Mouse (Mus musculus) embryonic facial prominence, embryonic 12.5 days (tissue): Measurements from ENCODE around the gene Rfx2. TPM values are rescaled to one million over a fixed set of nuclear protein-coding genes. Genes with fewer than 3 reads are reported as not detected.

Source experiments
- ATAC-seq: fragments of 200-750 bp; cut with Nextera tagmentation; 2 replicates; pipeline ENCODE4 v1.8.0; 2017; ENCODE audit not compliant: insufficient number of reproducible peaks, insufficient read depth, low FRiP score, low TSS enrichment
- H3K27ac ChIP-seq: fragments of 300-500 bp; sonication (generic); 2 replicates; pipeline ENCODE4 v1.5.1; 2016; ENCODE audit warnings: mild to moderate bottlenecking
- H3K27me3 ChIP-seq: fragments of 300-500 bp; sonication (generic); 2 replicates; pipeline ENCODE4 v1.6.1; 2016; ENCODE audit warnings: mild to moderate bottlenecking, moderate library complexity
- H3K36me3 ChIP-seq: fragments of 300-500 bp; sonication (generic); 2 replicates; pipeline ENCODE4 v1.6.1; 2016; ENCODE audit warnings: mild to moderate bottlenecking
- H3K4me1 ChIP-seq: fragments of 300-500 bp; sonication (generic); 2 replicates; pipeline ENCODE4 v1.6.1; 2016
- H3K4me2 ChIP-seq: fragments of 300-500 bp; sonication (generic); replicated peaks from 2 replicates; pipeline ENCODE4 v1.6.1; 2016; ENCODE audit warnings: mild to moderate bottlenecking, moderate library complexity
- H3K4me3 ChIP-seq: fragments of 300-500 bp; sonication (generic); 2 replicates; pipeline ENCODE4 v1.5.1; 2016; ENCODE audit warnings: mild to moderate bottlenecking
- H3K9ac ChIP-seq: fragments of 300-500 bp; sonication (generic); 2 replicates; pipeline ENCODE4 v1.6.1; 2016; ENCODE audit warnings: mild to moderate bottlenecking, moderate library complexity
- H3K9me3 ChIP-seq: fragments of 300-500 bp; sonication (generic); 2 replicates; pipeline ENCODE4 v1.6.1; 2016; ENCODE audit warnings: mild to moderate bottlenecking, moderate library complexity
- WGBS: fragments of 180-500 bp; shearing (Covaris S2); methylation state at CpG from one replicate; pipeline ENCODE4 v1.1.7; 2016; 5-methylcytosine and 5-hydroxymethylcytosine counted together
- polyA plus RNA-seq: library from polyadenylated mRNA; unstranded; fragments of >200 nt; fragmentation: Nextera tagmentation; extraction: Ambion mirVana; gene quantifications from 2 replicates; pipeline ENCODE4 v1.2.1, GENCODE M21; 2016

Rfx2 gene
- polyA plus RNA-seq, 1 experiment from 2014 or later: 5.5 TPM

DNA sequence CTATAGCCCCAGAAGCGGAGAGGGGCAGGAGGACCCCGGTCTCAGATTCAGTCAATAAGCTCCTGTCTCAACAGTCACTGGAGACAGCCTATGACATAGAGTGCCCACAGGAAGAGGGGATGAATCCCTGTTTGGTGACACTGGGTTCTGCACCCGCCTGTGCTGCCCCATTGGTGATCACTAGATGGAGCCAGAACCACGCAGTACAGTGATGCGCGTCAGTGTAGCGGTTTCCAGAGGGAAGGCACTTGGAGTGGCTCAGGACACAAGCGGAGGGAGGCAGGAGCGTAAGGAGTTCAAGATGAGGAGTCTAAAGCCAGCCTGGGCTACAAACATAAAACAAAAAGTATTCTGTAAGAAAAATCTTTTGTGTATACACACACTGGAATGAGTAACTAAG is 22.3 kb downstream of the Rfx2 start:
- no peak overlapping the region for H3K4me3 ChIP-seq
- peaks cover 13% of the 10 kb centered on the region for H3K4me1 ChIP-seq
- no peak overlapping the region for H3K9ac ChIP-seq
- ATAC-seq: peak; percentile 68
- no peaks in the 10 kb centered on the region for H3K36me3 ChIP-seq
- no peak overlapping the region for H3K4me2 ChIP-seq
- H3K27me3 ChIP-seq: 0 out of 2 replicates have a peak, but pooled peaks cover 4% of the 10 kb centered on the region
- no peak overlapping the region for H3K27ac ChIP-seq
- 10% methylated on average over 9 of the region's 9 CpGs for WGBS
- no peaks in the 10 kb centered on the region for H3K9me3 ChIP-seq

GRCm38 (mm10) chr17:56805784-56806183 is 25.0 kb downstream of the Rfx2 start:
- Histone ChIP-seq H3K4me3 (no peak overlapping the region), H3K4me2 (no peak overlapping the region), H3K4me1 (peaks cover 12% of the 10 kb centered on the region), H3K36me3 (peaks cover 4% of the 10 kb centered on the region; the same call in 1 of the 2 replicates), H3K27ac (no peak overlapping the region), H3K9me3 (no peaks in the 10 kb centered on the region), H3K9ac (no peak overlapping the region), H3K27me3 (0 out of 2 replicates have a peak, but pooled peaks cover 4% of the 10 kb centered on the region)
- ATAC-seq: no peak
- WGBS: 89% methylated on average over 1 of the region's 1 CpGs

- Histone ChIP-seq H3K36me3 (peaks cover 4% of the 10 kb centered on the region; the same call in 1 of the 2 replicates), H3K4me3 (no peak overlapping the region), H3K9ac (no peak overlapping the region), H3K4me2 (no peak overlapping the region), H3K27ac (no peak overlapping the region), H3K4me1 (peaks cover 4% of the 10 kb centered on the region; the same call in 1 of the 2 replicates), H3K9me3 (no peaks in the 10 kb centered on the region), H3K27me3 (0 out of 2 replicates have a peak, but pooled peaks cover 4% of the 10 kb centered on the region)
- WGBS: 82% methylated on average over 5 of the region's 5 CpGs
- ATAC-seq: no peak
These were observed 25.9 kb downstream of the Rfx2 start for GRCm38 (mm10) chr17:56804952-56805351.

DNA sequence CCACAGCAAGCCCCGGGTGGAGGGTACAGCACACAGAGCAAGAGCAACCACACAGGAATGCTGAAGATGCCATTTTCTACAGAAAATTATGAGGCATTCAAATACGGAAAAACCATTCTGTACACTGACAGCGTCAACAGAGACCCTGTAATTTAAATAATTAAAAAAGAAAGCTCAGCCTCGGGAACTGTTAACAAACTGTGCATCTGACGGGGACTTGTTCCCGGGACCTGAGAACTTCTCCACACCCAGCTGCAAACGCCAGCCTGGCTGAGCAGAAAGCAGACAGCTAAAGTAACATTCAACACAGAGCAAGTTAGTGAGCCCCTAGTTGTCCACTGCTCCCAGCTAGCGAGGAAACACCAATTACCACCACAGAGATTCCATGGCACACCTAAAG is 28.7 kb downstream of the Rfx2 start:
- H3K9me3 ChIP-seq: no peaks in the 10 kb centered on the region
- no peak overlapping the region for H3K4me2 ChIP-seq
- H3K4me1 ChIP-seq: no peaks in the 10 kb centered on the region
- H3K27ac ChIP-seq: no peak overlapping the region
- no peaks in the 10 kb centered on the region for H3K27me3 ChIP-seq
- H3K36me3 ChIP-seq: peaks cover 4% of the 10 kb centered on the region; the same call in 1 of the 2 replicates
- WGBS: 72% methylated on average over 8 of the region's 8 CpGs
- H3K4me3 ChIP-seq: no peak overlapping the region
- no peak for ATAC-seq
- H3K9ac ChIP-seq: no peak overlapping the region

DNA sequence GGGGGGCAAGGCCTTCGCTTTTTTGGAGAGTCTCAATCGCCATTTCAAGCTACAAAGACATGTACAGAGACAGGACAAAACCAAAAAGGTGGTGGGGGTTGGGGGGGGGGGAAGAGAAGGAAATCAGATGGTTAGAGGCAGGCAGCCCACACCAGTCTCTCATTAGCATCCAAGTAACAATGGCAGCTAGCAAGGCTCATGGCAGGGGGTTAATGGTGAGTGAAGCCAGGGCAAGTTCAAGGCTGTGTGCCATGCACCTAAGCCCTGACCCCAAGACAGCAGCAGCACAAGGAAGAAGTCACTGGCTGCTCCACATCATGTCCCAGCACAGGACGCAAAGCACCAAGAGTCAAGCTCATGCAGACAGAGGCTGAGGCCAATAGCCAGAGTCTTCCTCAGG is 31.5 kb downstream of the Rfx2 start:
- Histone ChIP-seq H3K36me3 (peaks cover 4% of the 10 kb centered on the region; the same call in 1 of the 2 replicates), H3K9me3 (no peaks in the 10 kb centered on the region), H3K4me1 (no peaks in the 10 kb centered on the region), H3K27ac (no peak overlapping the region), H3K4me3 (no peak overlapping the region), H3K4me2 (no peak overlapping the region), H3K27me3 (no peaks in the 10 kb centered on the region), H3K9ac (no peak overlapping the region)
- 83% methylated on average over 3 of the region's 3 CpGs for WGBS
- no peak for ATAC-seq

GRCm38 (mm10) chr17:56793614-56794319 is 37.0 kb downstream of the Rfx2 start:
- ATAC-seq: no peak
- Histone ChIP-seq H3K36me3 (no peaks in the 10 kb centered on the region), H3K27me3 (no peaks in the 10 kb centered on the region), H3K4me1 (no peaks in the 10 kb centered on the region), H3K4me2 (no peak overlapping the region), H3K9me3 (no peaks in the 10 kb centered on the region), H3K27ac (no peak overlapping the region), H3K9ac (no peak overlapping the region), H3K4me3 (no peak overlapping the region)
- 63% methylated on average over 6 of the region's 6 CpGs for WGBS

- no peaks in the 10 kb centered on the region for H3K4me1 ChIP-seq
- no peak overlapping the region for H3K4me2 ChIP-seq
- H3K4me3 ChIP-seq: no peak overlapping the region
- no peaks in the 10 kb centered on the region for H3K27me3 ChIP-seq
- H3K9me3 ChIP-seq: no peaks in the 10 kb centered on the region
- H3K36me3 ChIP-seq: no peaks in the 10 kb centered on the region
- no peak overlapping the region for H3K9ac ChIP-seq
- no peak overlapping the region for H3K27ac ChIP-seq
- 81% methylated on average over 3 of the region's 3 CpGs for WGBS
- ATAC-seq: no peak
These were observed 38.2 kb downstream of the Rfx2 start for GRCm38 (mm10) chr17:56792588-56792987.

DNA sequence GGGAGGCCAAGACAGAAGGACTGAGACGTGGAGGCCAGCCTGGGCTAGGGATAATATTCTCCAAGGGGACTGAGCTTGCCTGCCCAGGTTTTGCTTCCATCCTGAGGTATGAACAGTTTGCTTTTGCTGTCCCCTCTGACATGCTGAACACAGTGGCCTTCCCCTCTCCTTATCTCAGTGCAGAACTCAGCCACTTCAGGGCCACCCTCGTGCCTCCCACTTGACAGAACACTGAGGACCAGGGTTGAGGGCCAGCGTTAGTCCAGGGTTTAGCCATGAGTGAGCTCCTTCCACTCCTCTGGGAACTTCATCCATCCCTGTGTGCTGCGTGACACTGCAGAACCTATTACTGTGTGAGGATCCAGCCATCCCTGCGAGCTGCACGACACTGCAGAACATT is 41.5 kb downstream of the Rfx2 start:
- Histone ChIP-seq H3K4me2 (no peak overlapping the region), H3K36me3 (no peaks in the 10 kb centered on the region), H3K9ac (no peak overlapping the region), H3K4me1 (no peaks in the 10 kb centered on the region), H3K27ac (no peak overlapping the region), H3K27me3 (no peaks in the 10 kb centered on the region), H3K4me3 (no peak overlapping the region), H3K9me3 (no peaks in the 10 kb centered on the region)
- ATAC-seq: no peak
- WGBS: 83% methylated on average over 6 of the region's 6 CpGs

DNA sequence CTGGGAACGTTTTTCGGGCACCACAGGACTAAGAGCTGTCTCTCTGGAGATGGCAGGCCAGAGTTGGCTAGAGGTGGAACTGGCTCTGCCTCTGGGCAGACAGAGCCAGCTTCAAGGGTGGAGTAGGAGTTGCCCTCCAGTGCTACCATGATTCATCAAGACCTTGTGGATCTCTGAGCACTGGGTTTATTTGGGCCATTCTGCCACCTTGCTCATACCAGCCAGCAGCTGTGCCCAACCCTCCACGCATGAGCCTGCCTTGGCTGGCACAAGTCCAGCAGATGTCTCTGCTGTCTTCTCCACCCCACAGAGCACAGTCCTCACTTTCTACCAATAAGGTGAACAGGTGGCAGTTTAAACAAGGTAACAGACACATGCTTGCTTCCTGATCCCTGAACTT is 41.9 kb downstream of the Rfx2 start:
- WGBS: 76% methylated on average over 3 of the region's 3 CpGs
- Histone ChIP-seq H3K4me1 (no peaks in the 10 kb centered on the region), H3K4me2 (no peak overlapping the region), H3K27ac (no peak overlapping the region), H3K4me3 (no peak overlapping the region), H3K9me3 (no peaks in the 10 kb centered on the region), H3K27me3 (no peaks in the 10 kb centered on the region), H3K9ac (no peak overlapping the region), H3K36me3 (no peaks in the 10 kb centered on the region)
- ATAC-seq: no peak

DNA sequence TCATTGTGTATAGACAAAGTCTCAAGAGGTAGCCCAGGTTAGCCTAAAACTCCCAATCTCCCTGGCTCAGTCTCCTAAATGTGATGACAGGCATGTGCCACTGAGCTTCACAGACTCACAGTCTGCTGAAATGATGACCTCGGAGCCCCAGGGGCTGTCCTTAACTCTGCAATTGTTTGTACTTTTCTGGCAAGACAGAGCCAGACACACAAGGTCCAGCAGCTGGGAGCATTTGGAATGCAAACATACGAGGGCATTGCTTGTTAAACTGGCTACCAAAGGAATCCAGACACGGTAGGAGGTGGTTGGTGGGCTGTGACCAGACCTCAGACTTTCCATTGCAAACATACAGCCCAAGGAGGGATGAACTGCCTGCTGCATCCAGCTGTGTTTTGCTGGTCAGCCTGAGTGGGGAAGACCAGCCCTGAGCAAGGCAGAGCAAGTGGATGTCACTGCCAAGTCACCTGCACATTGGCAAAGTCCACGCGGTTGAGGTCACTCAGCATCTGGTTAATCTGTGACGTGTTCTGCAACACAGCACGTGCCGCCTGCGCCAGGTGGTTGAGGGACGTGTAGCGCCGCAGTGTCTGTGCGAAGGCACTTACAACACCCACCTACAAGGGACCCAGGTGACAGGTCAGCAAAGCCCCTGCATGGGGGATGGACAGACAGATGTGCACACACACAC is 50.4 kb downstream of the Rfx2 start:
- H3K27ac ChIP-seq: no peak overlapping the region
- WGBS: 82% methylated on average over 13 of the region's 13 CpGs
- H3K36me3 ChIP-seq: peaks cover 9% of the 10 kb centered on the region
- no peaks in the 10 kb centered on the region for H3K9me3 ChIP-seq
- no peaks in the 10 kb centered on the region for H3K27me3 ChIP-seq
- H3K4me1 ChIP-seq: no peaks in the 10 kb centered on the region
- H3K4me3 ChIP-seq: no peak overlapping the region
- peak overlapping the region; percentile 13; the same call in 1 of the 2 replicates for H3K9ac ChIP-seq
- no peak overlapping the region for H3K4me2 ChIP-seq
- ATAC-seq: no peak

DNA sequence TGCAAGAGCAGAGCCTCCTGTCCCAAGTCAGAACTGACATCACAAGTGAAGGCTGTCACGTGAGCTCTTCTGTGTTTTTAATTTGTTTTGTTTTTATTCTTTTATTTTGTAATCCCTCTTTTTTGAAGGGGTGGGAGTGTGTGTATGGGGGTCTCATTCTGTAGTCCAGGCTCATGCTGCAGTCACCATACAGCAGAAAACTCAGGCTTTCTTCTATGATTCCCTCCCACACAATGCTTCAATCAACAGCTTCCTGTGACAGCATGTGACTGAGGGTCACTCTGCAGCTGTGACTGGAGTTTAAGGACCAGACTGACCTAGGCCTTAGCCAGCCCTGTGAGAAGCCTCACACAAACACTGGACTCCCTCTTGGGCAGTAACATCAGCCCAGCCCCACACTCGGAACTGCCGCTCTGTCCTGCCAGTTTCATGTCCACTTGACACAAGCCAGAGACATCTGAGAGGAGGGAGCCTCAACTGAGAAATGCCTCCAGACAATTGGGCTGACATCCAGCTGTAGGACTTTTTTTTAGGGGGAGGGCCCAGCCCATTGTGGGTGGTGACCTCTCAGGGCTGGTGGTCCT is 51.9 kb downstream of the Rfx2 start:
- H3K4me3 ChIP-seq: no peak overlapping the region
- H3K9me3 ChIP-seq: no peaks in the 10 kb centered on the region
- no peak overlapping the region for H3K4me2 ChIP-seq
- H3K4me1 ChIP-seq: no peaks in the 10 kb centered on the region
- H3K27ac ChIP-seq: no peak overlapping the region
- peaks cover 9% of the 10 kb centered on the region for H3K36me3 ChIP-seq
- WGBS: 50% methylated on average over 3 of the region's 3 CpGs
- no peaks in the 10 kb centered on the region for H3K27me3 ChIP-seq
- H3K9ac ChIP-seq: no peak overlapping the region
- no peak for ATAC-seq

DNA sequence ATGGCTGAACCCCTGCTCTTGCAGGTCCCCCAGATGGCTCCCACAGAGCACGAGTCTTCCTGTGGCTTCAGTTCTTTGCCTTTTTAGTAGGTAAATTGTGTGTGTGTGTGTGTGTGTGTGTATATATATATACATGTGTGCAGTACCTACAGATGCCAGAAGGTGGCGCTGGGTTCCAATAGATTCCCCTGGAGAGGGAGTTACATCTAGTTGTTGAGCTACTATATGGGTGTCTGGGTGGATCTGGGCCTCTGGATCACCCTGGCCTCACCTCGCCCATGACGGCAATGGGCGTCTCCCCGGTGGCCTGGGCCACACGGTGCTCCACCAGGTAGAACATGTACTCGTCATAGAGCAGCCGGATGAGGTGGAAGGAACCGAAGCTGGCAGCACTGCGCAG is 53.2 kb downstream of the Rfx2 start:
- H3K9me3 ChIP-seq: no peaks in the 10 kb centered on the region
- H3K36me3 ChIP-seq: peaks cover 9% of the 10 kb centered on the region
- no peaks in the 10 kb centered on the region for H3K27me3 ChIP-seq
- no peak overlapping the region for H3K4me3 ChIP-seq
- no peak for ATAC-seq
- H3K4me1 ChIP-seq: no peaks in the 10 kb centered on the region
- no peak overlapping the region for H3K9ac ChIP-seq
- no peak overlapping the region for H3K4me2 ChIP-seq
- WGBS: 88% methylated on average over 11 of the region's 11 CpGs
- H3K27ac ChIP-seq: no peak overlapping the region
